Mouse (Mus musculus): Measurements from ENCODE around the gene Cfap77.

DNA sequence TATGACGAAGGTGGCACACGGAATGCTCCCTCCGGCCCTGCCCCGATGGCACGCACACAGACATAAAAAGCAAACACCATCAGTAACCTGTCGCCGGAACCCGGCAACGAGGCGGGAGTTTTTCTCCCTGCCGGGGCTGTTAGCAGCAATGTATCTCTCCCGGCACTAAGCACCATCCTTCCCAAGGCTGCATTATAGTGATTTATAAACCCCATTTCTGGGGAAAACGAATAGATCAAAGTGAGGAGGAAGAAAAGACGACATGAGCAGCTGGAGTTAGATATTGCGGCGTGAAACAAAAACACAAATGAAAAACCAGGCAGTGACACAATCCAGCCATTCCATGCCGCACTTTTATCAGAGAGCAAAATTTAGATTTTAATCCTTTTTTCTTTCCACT, 33.8 kb downstream of the Cfap77 start:
- no peak for TF ChIP-seq CTCF (IDR thresholded peaks at IDR 0.05; ENCODE audit: low read depth, low read length)
- no peak for TF ChIP-seq TAL1 (conservative IDR thresholded peaks at IDR 0.05; ENCODE audit: low read depth, low read length)
- TF ChIP-seq GATA1 (IDR thresholded peaks at IDR 0.05; ENCODE audit: borderline replicate concordance, low read length) = no peak
